Mouse (Mus musculus) gastrocnemius, postnatal 4 days (tissue): ENCODE measurements around the gene Prkab1. TPM values are rescaled to one million over a fixed set of nuclear protein-coding genes. Genes with fewer than 3 reads are reported as not detected.

Source experiments
- DNase-seq, 2 experiments: peaks; one replicate each; pipeline ENCODE4 v3.0.0; 2021 to 2022; ENCODE audit warnings: low spot score in 2 of 2, mixed read lengths in 2 of 2
- total RNA-seq, 2 experiments: library from RNA; stranded (reverse); gene quantifications; 2 replicates each; pipeline ENCODE4 v1.2.3; 2021

Prkab1 gene
- total RNA-seq, 2 experiments from 2014 or later, result 29.8 to 31.1 TPM

DNA sequence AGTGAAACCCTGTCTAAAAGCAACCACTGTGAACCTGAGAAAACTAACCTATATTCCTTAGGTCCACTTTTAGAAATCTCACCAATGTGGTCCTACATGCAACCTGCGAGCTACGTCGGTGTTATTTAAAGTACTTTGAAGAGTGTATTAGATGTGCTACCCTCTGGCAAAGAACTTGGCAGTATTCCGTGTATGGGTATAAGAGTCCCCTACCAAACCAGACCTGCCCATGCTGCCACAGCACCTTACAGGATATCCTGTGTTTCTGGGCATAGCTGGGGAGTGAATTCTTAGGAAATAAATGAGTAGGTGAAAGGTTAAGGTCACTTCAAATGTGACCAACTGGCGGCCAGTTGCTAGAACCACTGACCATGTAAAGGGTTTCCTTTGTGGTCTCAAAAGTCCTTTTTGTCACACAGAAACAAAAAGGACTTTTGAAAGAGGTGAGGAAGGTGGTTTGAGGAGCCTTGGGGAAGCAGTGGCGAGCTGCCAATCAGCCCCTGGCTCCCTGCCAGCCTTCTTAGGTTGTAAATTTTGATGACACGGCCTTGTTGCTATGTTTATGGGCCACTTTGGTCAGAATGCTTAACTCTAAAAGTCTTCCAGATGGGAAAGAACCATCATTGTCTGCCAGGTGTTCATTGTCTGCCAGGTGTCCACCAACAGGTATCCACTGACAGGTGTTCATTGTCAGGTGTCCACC is 41.5 kb downstream of the Prkab1 start:
- DNase-seq, result no peak

DNA sequence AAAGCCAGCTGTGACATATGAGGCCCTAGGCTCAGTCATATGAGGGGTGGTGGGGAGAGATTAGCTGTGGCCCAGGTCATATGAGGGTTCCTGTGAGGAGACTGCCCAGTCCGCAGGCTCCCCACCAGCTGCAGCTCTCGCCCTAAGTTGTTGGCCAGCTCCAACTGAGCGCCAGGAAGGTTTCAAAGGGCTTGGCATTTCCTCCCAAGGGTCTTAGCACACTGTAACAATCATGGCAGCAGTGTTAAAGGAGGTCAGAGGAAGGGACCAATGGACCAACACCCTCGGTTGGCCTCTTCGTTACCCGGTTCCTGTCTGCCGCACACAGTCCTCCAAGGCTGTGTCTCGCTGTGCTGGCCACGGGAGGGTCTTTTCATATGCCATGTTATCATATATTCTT is 43.8 kb downstream of the Prkab1 start:
- no peak for DNase-seq

DNA sequence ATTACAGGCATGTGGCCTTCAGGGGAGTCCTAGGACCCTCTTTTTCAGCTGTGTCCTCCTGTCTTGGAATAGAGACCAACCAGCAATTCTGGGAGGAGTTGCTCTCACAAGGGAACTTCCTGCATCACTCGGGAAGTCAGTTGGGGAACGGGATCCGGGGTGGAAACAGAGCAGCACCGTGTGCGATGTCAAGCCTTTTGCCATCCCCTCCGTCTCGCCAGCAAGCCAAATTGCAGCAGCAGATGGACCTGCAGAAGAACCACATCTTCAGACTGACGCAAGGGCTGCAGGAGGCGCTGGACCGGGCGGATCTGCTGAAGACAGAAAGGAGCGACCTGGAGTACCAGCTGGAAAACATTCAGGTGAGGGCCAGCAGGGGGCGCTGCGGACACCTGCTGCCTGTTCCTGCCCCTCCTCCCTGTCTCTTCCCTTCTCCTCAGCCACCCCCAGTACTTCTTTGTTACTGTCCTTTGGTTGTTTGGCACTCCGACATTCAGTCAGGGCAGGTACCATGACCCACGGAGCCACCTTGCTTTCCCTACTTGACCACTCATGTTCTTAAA is 45.1 kb downstream of the Prkab1 start:
- DNase-seq, result no peak

GRCm38 (mm10) chr5:115978255-115978654 is 46.1 kb downstream of the Prkab1 start:
- DNase-seq, result no peak

GRCm38 (mm10) chr5:115977757-115978156 is 46.6 kb downstream of the Prkab1 start:
- DNase-seq, result no peak

DNA sequence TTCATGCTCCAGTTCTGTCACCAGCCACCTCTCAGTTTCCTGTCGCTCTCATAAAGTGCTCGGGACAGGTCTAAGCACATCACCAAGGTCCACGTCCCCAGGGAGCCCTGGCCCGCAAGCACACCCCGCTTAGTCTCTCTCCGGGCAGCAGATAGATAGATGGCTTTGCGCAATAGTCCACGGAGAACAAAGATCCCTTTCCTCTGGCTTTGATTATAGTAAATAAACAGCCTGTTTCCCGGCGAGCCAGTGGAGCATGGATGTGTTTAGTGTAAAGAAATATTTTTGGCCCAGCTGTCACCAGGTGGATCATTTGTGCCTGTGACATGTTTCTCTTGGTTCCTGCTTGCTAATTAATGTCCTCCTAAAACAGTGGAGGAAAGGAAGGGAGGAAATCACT is 47.0 kb downstream of the Prkab1 start:
- DNase-seq, result no peak

GRCm38 (mm10) chr5:115976446-115976845 is 47.9 kb downstream of the Prkab1 start:
- no peak for DNase-seq

GRCm38 (mm10) chr5:115975672-115976071 is 48.6 kb downstream of the Prkab1 start:
- no peak for DNase-seq

GRCm38 (mm10) chr5:115971236-115971635 is 53.1 kb downstream of the Prkab1 start:
- DNase-seq, result no peak

Other genes with a start within 250 kb of the Prkab1 start
- gene Cit, start 179.2 kb downstream of the Prkab1 start, total RNA-seq, result 10 to 100 TPM; 12.7 to 15.6 TPM
- gene Tmem233, start 58.7 kb upstream of the Prkab1 start, total RNA-seq, result 10 to 100 TPM; 43.7 to 44.3 TPM